Mouse (Mus musculus) c-Kit-positive CD71-positive TER-119-positive erythroid progenitor cells, embryonic 14.5 days (primary cell): ENCODE measurements around the gene Foxc1.

Source experiments
- DNase-seq: peaks from one replicate; pipeline ENCODE4 v3.0.0-alpha.2; 2013; ENCODE audit warnings: low spot score

Gene Foxc1

DNA sequence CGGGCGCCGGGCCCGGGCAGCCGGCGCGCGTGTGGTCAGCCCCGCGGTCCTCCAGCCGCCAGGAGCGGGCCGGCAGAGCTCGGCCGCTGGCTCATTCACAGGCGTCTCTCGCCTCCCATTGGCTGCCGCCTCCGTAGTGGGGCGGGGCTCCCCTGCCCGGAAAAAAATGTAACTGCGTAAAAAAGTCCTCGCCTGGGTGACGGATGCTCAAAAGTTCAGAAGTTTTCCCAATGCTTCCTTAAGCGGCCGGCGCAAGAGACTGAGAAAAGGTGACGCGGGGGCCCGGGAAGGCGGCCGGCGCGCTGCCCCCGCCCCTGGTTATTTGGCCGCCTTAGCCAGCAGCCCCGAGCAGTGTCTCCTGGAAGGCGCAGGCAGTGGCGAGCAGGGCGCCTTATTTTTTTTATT lies at the start of gene Foxc1:
Foxc1 (plus strand) TSS at position 206 of the 405 bp plus-strand sequence.
- DNase-seq, result no peak

DNA sequence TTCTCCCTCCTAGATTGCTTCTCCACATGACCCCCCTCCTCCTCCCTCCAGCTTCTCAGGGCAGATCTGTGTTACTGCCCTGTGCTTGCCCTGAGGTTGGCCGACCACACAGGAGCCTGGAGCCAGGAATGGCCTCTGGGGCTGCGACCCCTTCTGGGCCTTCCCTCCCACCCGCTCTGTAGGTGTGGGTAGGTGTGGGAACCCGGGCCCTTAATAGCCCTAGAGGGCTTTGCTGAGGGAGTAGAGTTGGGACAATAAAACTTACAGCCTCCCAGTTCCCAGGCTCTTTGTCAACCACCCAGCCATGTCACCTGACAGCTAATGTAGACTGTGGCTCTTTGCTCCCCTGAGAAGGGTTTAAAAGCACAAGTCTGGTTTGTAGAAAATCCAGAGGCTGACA lies 46.0 kb upstream of the Foxc1 start:
- no peak for DNase-seq

DNA sequence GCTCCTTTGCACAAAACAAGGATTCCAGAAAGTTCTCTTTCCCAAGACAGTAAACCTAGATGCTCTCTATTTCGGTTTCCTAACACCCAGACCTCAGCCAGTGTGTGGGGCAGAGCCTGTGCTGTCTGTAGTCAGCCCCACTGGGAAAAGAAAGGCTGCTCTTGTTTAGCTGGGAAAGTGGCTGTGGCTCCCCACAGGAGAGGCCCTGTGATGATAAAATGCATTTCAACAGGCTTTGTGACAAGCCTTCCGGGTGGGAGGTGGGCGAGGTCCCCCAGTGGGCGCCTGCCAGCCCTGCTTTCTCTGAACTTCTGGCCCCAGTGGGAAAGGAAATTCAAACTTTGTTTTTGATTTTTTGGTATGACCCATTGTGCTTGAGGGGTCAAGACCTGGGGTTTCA lies 45.4 kb upstream of the Foxc1 start:
- no peak for DNase-seq

GRCm38 (mm10) chr13:31764419-31764818 lies 42.0 kb upstream of the Foxc1 start:
- DNase-seq, result no peak

DNA sequence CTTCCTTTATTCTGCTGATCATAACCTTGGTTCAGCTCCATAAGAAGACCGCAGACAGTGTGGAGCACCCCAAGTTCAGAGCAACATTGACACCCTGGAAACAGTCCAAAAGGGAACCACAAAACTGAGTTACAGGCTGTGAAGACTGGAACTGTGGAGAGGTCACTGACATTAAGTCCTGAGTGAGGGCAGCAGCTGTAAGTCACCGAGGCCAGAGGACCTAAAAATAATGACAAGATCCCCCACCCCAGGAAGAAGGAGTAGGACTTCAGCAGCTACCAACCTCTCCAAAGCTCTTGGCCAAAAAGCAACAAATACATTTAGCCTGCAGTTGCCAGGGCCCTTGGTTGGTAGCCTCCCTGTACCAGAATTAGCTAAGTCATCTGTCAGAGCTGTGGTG lies 40.9 kb upstream of the Foxc1 start:
- DNase-seq, result no peak

DNA sequence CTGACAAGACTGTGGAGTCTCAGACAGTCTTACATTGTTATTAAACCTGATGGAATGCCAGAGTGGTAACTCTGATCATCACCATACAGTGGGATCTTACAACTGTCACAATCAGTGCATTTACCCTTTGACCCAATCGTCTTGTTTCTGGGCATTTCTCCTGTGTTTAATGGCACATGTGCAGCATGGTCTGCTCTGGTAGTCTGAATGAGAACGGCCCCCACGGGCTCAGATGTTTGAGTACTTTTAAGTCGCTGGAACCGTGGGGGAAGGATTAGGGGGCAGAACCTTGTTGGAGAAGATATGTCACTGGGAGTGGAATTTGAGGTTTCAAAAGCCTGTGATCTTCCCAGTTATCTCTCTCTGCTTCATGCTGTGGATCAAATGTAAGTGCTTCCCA lies 33.6 kb upstream of the Foxc1 start:
- no peak for DNase-seq

DNA sequence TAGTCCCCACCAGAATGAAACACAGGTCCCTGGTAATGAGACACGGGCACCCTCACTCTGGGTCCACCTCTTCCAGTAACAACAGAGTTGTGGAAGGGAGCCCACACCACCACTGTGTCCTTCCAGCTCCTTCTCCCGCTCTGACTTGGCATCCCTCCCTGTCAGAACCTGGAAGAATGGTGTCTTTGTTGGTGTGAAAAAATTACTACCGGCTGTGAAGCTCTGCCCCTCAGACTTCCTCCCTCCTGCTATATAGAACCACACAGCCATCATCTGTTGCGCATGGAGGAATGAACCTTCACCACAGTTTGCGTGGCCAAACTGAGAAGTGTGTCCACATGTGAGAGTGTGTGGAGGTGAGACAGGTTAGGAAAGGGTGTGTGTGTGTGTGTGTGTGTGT lies 30.7 kb upstream of the Foxc1 start:
- no peak for DNase-seq

DNA sequence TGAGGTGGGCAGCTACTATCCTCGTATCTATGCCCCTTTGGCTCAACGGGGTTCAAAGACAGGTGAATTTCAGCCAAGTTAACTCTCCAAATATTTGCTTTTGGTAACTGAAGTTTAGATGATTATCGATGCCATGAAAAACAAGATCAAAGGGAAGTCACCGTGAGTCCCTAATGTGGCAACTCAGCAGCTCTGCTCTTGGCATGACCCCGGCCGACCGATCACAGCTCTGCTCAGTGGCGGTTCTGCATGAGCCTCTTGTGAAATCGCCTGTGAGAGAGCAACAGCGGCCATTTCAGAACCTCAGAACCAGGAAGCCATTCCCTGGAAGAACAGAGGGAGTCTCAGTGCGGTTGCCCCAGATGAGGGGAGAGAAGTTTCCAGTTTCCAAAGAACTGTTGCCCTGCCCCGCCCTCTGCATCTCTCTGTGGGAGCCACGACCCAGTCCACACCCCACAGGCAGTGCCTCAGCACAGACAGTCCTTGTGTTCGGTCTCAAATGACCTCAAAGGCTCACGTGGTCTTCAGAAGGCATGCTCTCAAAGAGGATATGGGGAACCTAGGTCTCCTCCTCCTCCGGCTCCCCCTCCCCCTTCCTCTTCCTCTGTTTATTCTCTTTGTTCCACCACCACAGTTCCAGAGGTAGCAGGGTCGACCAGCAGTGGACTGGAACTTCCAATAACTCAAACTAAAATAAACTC lies 27.0 kb upstream of the Foxc1 start:
- DNase-seq, result no peak

DNA sequence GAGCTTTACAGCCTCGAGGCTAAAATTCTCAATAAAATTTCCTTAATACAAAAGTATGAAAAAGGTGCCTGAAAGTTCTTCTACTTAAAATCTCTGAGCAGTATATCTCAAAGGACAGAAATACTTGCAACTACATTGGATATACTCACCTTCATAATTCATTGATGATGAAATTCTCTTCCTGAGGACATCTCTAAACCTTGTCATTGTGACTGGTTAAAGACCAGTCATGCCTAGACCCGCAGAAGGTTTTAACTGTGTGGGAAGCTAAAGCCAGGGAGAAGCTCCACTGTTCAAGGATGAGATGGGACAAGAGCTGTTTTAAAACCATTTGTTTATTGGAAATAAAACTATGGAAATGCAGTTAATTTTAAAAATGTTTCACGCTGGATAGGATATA lies 26.1 kb upstream of the Foxc1 start:
- DNase-seq, result no peak

GRCm38 (mm10) chr13:31782063-31782462 lies 24.4 kb upstream of the Foxc1 start:
- no peak for DNase-seq

GRCm38 (mm10) chr13:31784757-31785156 lies 21.7 kb upstream of the Foxc1 start:
- DNase-seq, result no peak

DNA sequence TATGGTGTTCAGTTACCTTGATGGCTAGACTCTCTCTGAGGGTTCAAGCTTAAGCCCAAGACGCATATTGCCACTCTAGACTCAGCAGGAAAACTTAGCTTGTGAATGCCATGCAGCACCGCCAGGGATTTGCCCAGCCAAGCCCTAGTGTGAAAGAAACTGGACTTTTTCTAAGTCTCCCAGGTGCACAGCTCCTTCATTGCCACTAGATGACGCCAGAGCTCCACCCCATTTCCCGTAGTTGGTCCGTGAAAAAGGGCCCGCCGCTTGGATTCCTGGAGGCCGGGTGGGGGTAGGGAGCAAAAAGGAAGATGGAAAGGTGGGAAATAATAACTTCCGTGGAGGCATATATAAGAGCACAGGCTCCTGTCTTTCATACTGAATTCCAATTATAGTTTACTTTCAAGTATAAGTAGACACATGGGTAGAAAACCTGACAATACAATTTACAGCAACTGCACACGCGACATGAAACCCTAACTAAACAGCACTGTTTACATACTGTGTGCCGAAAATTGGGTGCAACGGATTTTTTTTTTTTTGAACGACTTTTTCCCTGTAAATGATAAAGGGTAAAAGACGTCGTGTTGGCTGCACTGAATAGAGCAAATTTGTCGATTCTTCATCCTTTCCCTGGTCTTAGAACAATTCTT lies 13.8 kb upstream of the Foxc1 start:
- no peak for DNase-seq

DNA sequence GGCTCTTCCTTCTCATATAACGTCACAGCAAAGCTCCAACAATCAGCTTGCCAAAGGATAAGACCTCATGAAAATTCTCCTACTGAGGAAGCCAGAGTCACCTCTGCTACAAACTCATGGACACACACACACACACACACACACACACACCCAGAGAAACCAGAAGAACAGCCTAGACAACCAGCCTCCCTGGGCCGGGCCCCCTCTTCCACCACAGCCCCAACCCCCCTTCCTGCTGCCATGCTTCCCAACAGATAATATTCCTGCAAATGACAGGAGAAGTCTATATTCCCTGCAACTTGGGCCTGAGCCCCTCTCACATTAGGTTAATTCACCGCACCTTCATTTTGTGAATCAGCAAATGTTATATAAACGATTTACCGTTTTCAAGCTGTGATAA lies 13.3 kb upstream of the Foxc1 start:
- DNase-seq, result no peak

GRCm38 (mm10) chr13:31797346-31797745 lies 9.1 kb upstream of the Foxc1 start:
- no peak for DNase-seq

DNA sequence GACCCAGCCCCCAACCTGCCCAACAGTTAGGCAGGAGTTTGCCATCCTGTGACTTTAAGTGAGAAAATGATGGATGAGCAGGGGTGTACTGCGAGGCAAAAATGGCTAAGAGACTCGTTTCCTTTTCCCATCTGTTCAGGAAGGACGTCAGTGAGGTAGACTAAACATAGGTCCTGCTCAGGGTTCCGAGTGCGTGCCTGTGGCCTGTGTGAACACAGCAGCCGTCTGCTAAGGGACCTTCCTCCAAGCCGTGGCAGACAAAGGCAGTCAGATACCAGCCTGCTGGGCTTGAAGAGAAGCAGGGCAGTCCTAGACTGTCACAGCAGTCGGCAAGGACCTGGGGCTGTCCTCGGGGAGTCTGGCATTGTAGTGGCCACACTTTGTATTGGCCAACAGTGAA lies 8.4 kb upstream of the Foxc1 start:
- no peak for DNase-seq

- DNase-seq, result no peak
Measured at GRCm38 (mm10) chr13:31800581-31801576, 5.6 kb upstream of the Foxc1 start.

DNA sequence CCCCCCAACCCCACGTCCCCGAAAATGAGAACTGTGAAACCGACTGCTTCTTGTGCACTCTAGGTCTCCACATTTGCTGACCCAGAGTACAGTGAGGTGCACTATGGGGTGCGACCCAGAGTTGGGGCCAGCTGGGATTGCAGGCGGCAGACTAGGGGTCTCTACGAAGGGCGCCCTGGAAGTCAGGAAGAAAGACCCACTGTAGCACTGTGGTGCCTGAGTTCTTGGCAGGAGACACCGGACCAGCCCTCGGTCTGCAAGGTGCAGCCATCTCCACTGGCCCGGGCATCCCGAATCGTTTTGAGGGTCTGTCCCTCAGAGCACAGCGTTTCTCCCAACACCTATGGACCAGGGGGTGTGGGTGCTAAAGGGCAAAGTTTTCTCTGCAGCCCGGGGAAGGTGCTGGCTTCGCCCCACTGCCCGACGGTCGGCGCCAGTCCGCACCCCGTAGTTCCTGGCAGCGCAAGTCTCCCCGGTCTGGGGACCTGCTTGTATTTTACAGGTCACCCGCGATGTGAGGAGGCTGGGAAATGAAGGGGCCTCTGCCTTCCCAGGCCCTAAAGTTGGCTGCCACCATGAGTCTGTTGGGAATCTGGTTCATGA lies 4.6 kb upstream of the Foxc1 start:
- DNase-seq, result no peak

- no peak for DNase-seq
Measured at GRCm38 (mm10) chr13:31802447-31802846, 4.0 kb upstream of the Foxc1 start.

DNA sequence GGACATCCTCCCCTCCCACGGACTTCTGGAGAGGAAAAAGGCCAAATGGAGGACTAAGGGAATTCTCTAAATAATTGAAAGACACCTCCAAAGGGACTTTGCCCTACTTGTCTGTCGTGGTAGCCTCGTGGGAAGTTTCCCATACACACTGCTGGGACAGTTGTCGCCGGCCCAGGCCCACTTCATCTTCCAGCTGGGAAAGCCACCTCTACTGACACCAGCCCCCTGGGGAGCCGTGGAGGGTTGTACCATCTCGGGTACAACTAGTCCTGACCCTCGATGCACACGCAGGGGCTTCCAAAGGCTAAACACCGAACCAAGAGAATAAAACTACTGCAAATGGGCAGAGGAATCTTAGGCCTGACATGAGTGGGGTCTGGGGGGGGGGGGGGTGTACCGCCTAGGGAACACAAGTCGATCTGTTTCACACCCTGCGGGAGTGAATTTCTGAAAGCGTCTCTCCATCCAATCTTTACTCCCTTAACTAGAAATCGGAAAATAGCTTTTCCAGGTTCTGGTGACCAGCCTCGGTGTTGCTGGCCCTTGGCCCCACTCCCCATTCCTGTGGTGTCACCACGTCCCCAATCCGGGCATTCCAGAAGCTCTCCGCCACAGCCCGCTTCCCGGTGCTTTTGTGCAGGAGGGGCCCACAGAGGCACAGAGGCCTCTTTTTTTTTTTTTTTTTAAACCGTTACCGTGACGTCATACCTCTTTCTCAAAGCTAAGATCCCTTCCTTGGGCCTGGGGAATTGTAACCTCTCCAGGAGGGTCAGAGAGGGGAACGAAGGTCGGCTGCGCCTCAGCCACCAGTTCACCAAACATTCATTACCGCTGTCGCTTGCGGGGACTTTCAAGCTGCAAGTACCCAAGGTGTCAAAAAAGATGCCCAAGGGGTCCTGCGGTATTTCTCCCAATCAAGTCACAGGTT lies 3.0 kb upstream of the Foxc1 start:
- DNase-seq, result no peak

DNA sequence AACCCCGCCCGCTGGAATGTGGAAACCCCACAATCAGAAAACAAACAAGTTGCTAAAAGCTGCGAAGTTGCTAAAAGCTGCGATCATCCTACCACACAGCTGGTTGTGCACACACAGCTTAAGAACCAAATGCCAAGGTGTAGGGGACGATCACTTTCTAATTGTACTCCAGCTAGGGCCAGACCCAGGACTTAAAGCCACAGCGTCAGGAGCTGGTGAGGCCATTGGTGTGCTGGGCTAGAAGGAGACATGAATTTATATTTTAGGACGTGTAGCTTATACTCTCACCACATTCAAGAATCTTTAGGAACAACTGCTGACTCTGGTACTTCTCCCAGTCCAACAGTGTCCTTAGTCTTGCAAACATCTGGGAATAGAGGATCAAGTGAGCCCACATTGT lies 1.9 kb upstream of the Foxc1 start:
- no peak for DNase-seq

GRCm38 (mm10) chr13:31805831-31806427 lies 504 bp upstream of the Foxc1 start:
- DNase-seq, result no peak
